Mouse (Mus musculus) ES-E14 (cell line): Measurements from ENCODE around the gene Ccdc9b. TPM values are rescaled to one million over a fixed set of nuclear protein-coding genes. Genes with fewer than 3 reads are reported as not detected.
A peak's percentile ranks its signal among the peaks of the same experiment; 100 is the strongest.

Experiments used
- DNase-seq: peaks from one replicate; pipeline ENCODE4 v3.0.0-alpha.2; 2013; ENCODE audit warnings: low read depth, low spot score
- H3K27ac ChIP-seq: 2 replicates; pipeline ENCODE4 v1.5.1; 2012; ENCODE audit warnings: low read depth, mild to moderate bottlenecking, low read length, moderate library complexity, mixed read lengths; ENCODE audit not compliant: poor library complexity, insufficient read depth, severe bottlenecking
- H3K36me3 ChIP-seq: 2 replicates; pipeline ENCODE4 v1.6.1; 2012; ENCODE audit warnings: mild to moderate bottlenecking, low read length, moderate library complexity, mixed read lengths; ENCODE audit not compliant: control insufficient read depth, poor library complexity, insufficient read depth, severe bottlenecking
- H3K4me1 ChIP-seq, 2 experiments: fragments of 150-350 bp in 1 of 2; sonication (generic) in 1 of 2; 2 replicates each; pipeline ENCODE4 v1.6.1; 2012; ENCODE audit warnings: low read length in 2 of 2, mild to moderate bottlenecking in 1 of 2, mixed read lengths in 1 of 2; ENCODE audit not compliant: control insufficient read depth in 2 of 2, insufficient read depth in 2 of 2, poor library complexity in 1 of 2
- H3K4me3 ChIP-seq, 2 experiments: fragments of 150-350 bp in 1 of 2; sonication (generic) in 1 of 2; 2 replicates each; pipeline ENCODE4 v1.5.1; 2012; ENCODE audit warnings: low read length in 2 of 2, low read depth in 1 of 2, mild to moderate bottlenecking in 1 of 2, mixed read lengths in 1 of 2; ENCODE audit not compliant: insufficient read depth in 1 of 2, poor library complexity in 1 of 2, severe bottlenecking in 1 of 2
- H3K9ac ChIP-seq: 2 replicates; pipeline ENCODE4 v1.6.1; 2012; ENCODE audit warnings: low read depth, mild to moderate bottlenecking, low read length, mixed read lengths; ENCODE audit not compliant: poor library complexity, insufficient read depth, severe bottlenecking
- H3K9me3 ChIP-seq: fragments of 150-350 bp; sonication (generic); 2 replicates; pipeline ENCODE4 v1.6.1; 2012; ENCODE audit warnings: low read depth, mild to moderate bottlenecking, low read length; ENCODE audit not compliant: control insufficient read depth, insufficient read depth
- CHD2 ChIP-seq: IDR thresholded peaks from 2 replicates; pipeline ENCODE4 v1.6.1; 2014; ENCODE audit warnings: mild to moderate bottlenecking, low read depth, low read length, inconsistent platforms
- HCFC1 ChIP-seq: IDR thresholded peaks from 2 replicates; pipeline ENCODE4 v1.6.1; 2012; ENCODE audit warnings: low read length, inconsistent platforms, borderline replicate concordance; ENCODE audit not compliant: insufficient read depth
- MAFK ChIP-seq: IDR thresholded peaks from 2 replicates; pipeline ENCODE4 v1.6.1; 2014; ENCODE audit warnings: mild to moderate bottlenecking, low read depth, low read length, inconsistent platforms; ENCODE audit not compliant: insufficient read depth
- ZC3H11A ChIP-seq: IDR thresholded peaks from 2 replicates; pipeline ENCODE4 v1.6.1; 2012; ENCODE audit warnings: low read depth, mild to moderate bottlenecking, inconsistent platforms, low read length, borderline replicate concordance
- ZNF384 ChIP-seq: IDR thresholded peaks from 2 replicates; pipeline ENCODE4 v1.6.1; 2012; ENCODE audit warnings: low read depth, low read length, inconsistent platforms
- in situ Hi-C, 2 experiments: fragments of 600-800 bp; cut with MboI; formaldehyde crosslinking; loops; one replicate each; pipeline ENCODE4 v1.15.1; 2025; ENCODE audit warnings: low sequenced_read_pairs in 2 of 2, inconsistent platforms in 1 of 2; ENCODE audit not compliant: unreplicated experiment in 2 of 2
- total RNA-seq: library from RNA; depleted of rRNA; stranded (reverse); fragments of 300-350 nt; gene quantifications from 2 replicates; pipeline ENCODE4 v1.2.3, GENCODE M21; 2012

Ccdc9b gene
- total RNA-seq, 1 experiment: 3.1 TPM

- in situ Hi-C loops: no loop called here
- H3K27ac ChIP-seq: no peak overlapping the region
- no peaks in the 10 kb centered on the region for H3K36me3 ChIP-seq
- no peak for DNase-seq
- no peaks in the 10 kb centered on the region for H3K9me3 ChIP-seq
- H3K4me3 ChIP-seq: no peak overlapping the region
- TF ChIP-seq CHD2 (no peak), HCFC1 (no peak), ZC3H11A (no peak), ZNF384 (no peak), MAFK (no peak)
- H3K9ac ChIP-seq: no peak overlapping the region
- H3K4me1 ChIP-seq: peaks cover 4 to 16% of the 10 kb centered on the region in 2 experiments
These were observed 3.9 kb upstream of the Ccdc9b start for GRCm38 (mm10) chr2:118766041-118767033.

GRCm38 (mm10) chr2:118764875-118765274, 2.4 kb upstream of the Ccdc9b start:
- DNase-seq: no peak
- H3K4me3 ChIP-seq: no peak overlapping the region
- no peak for TF ChIP-seq MAFK
- H3K9ac ChIP-seq: no peak overlapping the region
- no peaks in the 10 kb centered on the region for H3K9me3 ChIP-seq
- H3K36me3 ChIP-seq: no peaks in the 10 kb centered on the region
- in situ Hi-C loops: no loop called here
- H3K4me1 ChIP-seq: peaks cover 4 to 17% of the 10 kb centered on the region in 2 experiments
- H3K27ac ChIP-seq: no peak overlapping the region

GRCm38 (mm10) chr2:118764094-118764831, 1.8 kb upstream of the Ccdc9b start:
- in situ Hi-C loops: no loop called here
- TF ChIP-seq MAFK: 0 out of 2 replicates have a peak, but pooled peaks have one; percentile 10
- peak; percentile 17; the same call in 1 of the 2 replicates for TF ChIP-seq ZC3H11A
- no peak for TF ChIP-seq HCFC1
- peak; percentile 47; the same call in 1 of the 2 replicates for TF ChIP-seq CHD2
- no peak overlapping the region for H3K27ac ChIP-seq
- no peaks in the 10 kb centered on the region for H3K9me3 ChIP-seq
- H3K9ac ChIP-seq: no peak overlapping the region
- peaks cover 4 to 17% of the 10 kb centered on the region in 2 experiments for H3K4me1 ChIP-seq
- peak; percentile 80 for DNase-seq
- no peak overlapping the region for H3K4me3 ChIP-seq
- no peaks in the 10 kb centered on the region for H3K36me3 ChIP-seq

- H3K4me3 ChIP-seq: no peak overlapping the region
- H3K36me3 ChIP-seq: no peaks in the 10 kb centered on the region
- no peaks in the 10 kb centered on the region for H3K9me3 ChIP-seq
- in situ Hi-C loops: no loop called here
- H3K27ac ChIP-seq: no peak overlapping the region
- no peak overlapping the region for H3K9ac ChIP-seq
- H3K4me1 ChIP-seq: peaks cover 4 to 17% of the 10 kb centered on the region in 2 experiments
- no peak for DNase-seq
- no peak for TF ChIP-seq ZC3H11A
- no peak for TF ChIP-seq ZNF384
- no peak for TF ChIP-seq HCFC1
- TF ChIP-seq CHD2: no peak
- no peak for TF ChIP-seq MAFK
These were observed 1.0 kb upstream of the Ccdc9b start for GRCm38 (mm10) chr2:118763469-118763868.
